Mouse (Mus musculus) hindbrain, embryonic 10.5 days (tissue): Measurements from ENCODE around the gene Mad2l1bp. TPM values are rescaled to one million over a fixed set of nuclear protein-coding genes. Genes with fewer than 3 reads are reported as not detected.

Experiments used
- polyA plus RNA-seq: library from polyadenylated mRNA; unstranded; fragments of >200 nt; fragmentation: Nextera tagmentation; extraction: Ambion mirVana; gene quantifications from 2 replicates; pipeline ENCODE4 v1.2.1, GENCODE M21; 2016

Gene Mad2l1bp
- polyA plus RNA-seq, 1 experiment from 2014 or later, result 38.7 TPM

Other genes starting within 250 kb of the Mad2l1bp start
- 2.0 TPM in 2 replicates for gene Vegfa, start 121.2 kb downstream of the Mad2l1bp start, polyA plus RNA-seq
- 148 and 151 TPM in 2 replicates for gene Mrps18a, start 42.6 kb downstream of the Mad2l1bp start, polyA plus RNA-seq
- 14.5 and 20.5 TPM in 2 replicates for gene Rsph9, start 9.3 kb downstream of the Mad2l1bp start, polyA plus RNA-seq
- gene Gtpbp2, start 7.5 kb upstream of the Mad2l1bp start, polyA plus RNA-seq, result 32.6 and 37.8 TPM in 2 replicates
- gene Polh, start 49.1 kb upstream of the Mad2l1bp start, polyA plus RNA-seq, result 13.0 and 13.1 TPM in 2 replicates
- 59.2 and 66.8 TPM in 2 replicates for gene Xpo5, start 49.2 kb upstream of the Mad2l1bp start, polyA plus RNA-seq
- gene Polr1c, start 94.5 kb upstream of the Mad2l1bp start, polyA plus RNA-seq, result 107 and 135 TPM in 2 replicates
- gene Yipf3, start 94.5 kb upstream of the Mad2l1bp start, polyA plus RNA-seq, result 73.1 and 85.0 TPM in 2 replicates
- 2.0 and 3.8 TPM in 2 replicates for gene Lrrc73, start 100.0 kb upstream of the Mad2l1bp start, polyA plus RNA-seq
- gene Tjap1, start 129.5 kb upstream of the Mad2l1bp start, polyA plus RNA-seq, result 60.1 and 67.3 TPM in 2 replicates
- 1.4 and 1.5 TPM in 2 replicates for gene Dlk2, start 143.9 kb upstream of the Mad2l1bp start, polyA plus RNA-seq
- gene Abcc10, start 174.8 kb upstream of the Mad2l1bp start, polyA plus RNA-seq, result 6.6 and 7.6 TPM in 2 replicates
- gene Zfp318, start 230.2 kb upstream of the Mad2l1bp start, polyA plus RNA-seq, result 10.5 and 12.6 TPM in 2 replicates